12 mouse cellular contexts compared by ENCODE assay signal in genomic region chr17:35209785-35210535, GRCm38 (mm10). TPM values are rescaled to one million over a fixed set of nuclear protein-coding genes. Genes with fewer than 3 reads are reported as not detected.
DNase-seq lines count a peak whose midpoint lies in the region; ATAC-seq and TF ChIP-seq lines count a peak whose summit lies in the region.
"Had no signal": no experiment of that assay in that cellular context is flagged by ENCODE, and none has a peak within 500 bp of the region (broad histone marks: within the 10 kb centered on the region; RNA-seq: fewer than 3 reads in every experiment).

No protein-coding gene starts in this region.

- ATAC-seq in megakaryocyte progenitor cell, adult 5-6 weeks (replicated peaks; ENCODE audit: poor library complexity) = peak; percentile 65
- ATAC-seq: liver, embryonic 12.5 days had no signal

- H3K4me1 ChIP-seq in bone marrow, adult 2 months (ENCODE audit: control insufficient read depth, insufficient read depth, low read length) = peaks cover 13% of the 10 kb centered on the region

- TF ChIP-seq POLR2A in bone marrow, adult 2 months (IDR thresholded peaks at IDR 0.05; ENCODE audit: borderline replicate concordance, control insufficient read depth, low read depth, low read length) = no peak

- H3K27ac ChIP-seq in bone marrow, adult 2 months (ENCODE audit: control insufficient read depth, insufficient read depth, low read depth, low read length, poor library complexity) = peak overlapping the region; percentile 57
- H3K27ac ChIP-seq: liver, embryonic 12.5 days had no signal

- WGBS in bone marrow, adult 2 months = 13% methylated on average over 12 of the region's 12 CpGs

- DNase-seq in thymus, postnatal 25 days = peak; percentile 49
- DNase-seq in thymus, postnatal 10 days (ENCODE audit: low spot score in 2 of 2) = no peak
- DNase-seq in kidney, adult 8-10 months = no peak
- DNase-seq in cerebellum, postnatal 14 days = no peak
- DNase-seq in adrenal gland, postnatal 36 days = no peak
- DNase-seq: adrenal gland, postnatal 25 days; cerebellum, adult 18-20 months; kidney, postnatal 25 days had no signal

- no peak overlapping the region for H3K4me3 ChIP-seq in bone marrow, adult 2 months (replicated peaks; ENCODE audit: control insufficient read depth, low read depth, low read length)
- H3K4me3 ChIP-seq: liver, embryonic 12.5 days had no signal

- no peak for TF ChIP-seq CTCF in bone marrow, adult 2 months (IDR thresholded peaks at IDR 0.05; ENCODE audit: control insufficient read depth, insufficient read depth, low read length)

RNA-seq across cellular contexts. Expression of gene Lta, which starts 4.8 kb away (rescaled TPM):
- polyA plus RNA-seq in bone marrow, adult 2 months (2011; ENCODE audit: insufficient read depth, insufficient read length, low replicate concordance, missing spikeins) = 3.5 and 4.4 TPM in 2 replicates
- total RNA-seq in megakaryocyte progenitor cell, adult 5-6 weeks (2015) = not detected in 2 replicates
- not detected in 2 replicates for total RNA-seq in megakaryocyte progenitor cell, adult 5-6 weeks (2017)
- under 1 TPM; 0.36 to 0.40 TPM for total RNA-seq in adrenal gland, postnatal 36 days (2021)
- polyA plus RNA-seq: liver, embryonic 12.5 days had no signal

RNA-seq across cellular contexts. Expression of gene Tnf, which starts 8.2 kb away (rescaled TPM):
- 3.2 and 7.4 TPM in 2 replicates for polyA plus RNA-seq in bone marrow, adult 2 months (2011; ENCODE audit: insufficient read depth, insufficient read length, low replicate concordance, missing spikeins)
- 18.6 and 33.2 TPM in 2 replicates for total RNA-seq in megakaryocyte progenitor cell, adult 5-6 weeks (2015)
- 11.1 and 16.4 TPM in 2 replicates for total RNA-seq in megakaryocyte progenitor cell, adult 5-6 weeks (2017)
- total RNA-seq in adrenal gland, postnatal 36 days (2021) = under 1 TPM; 0.23 to 0.36 TPM

RNA-seq across cellular contexts. Expression of gene Gm16181, which starts 10.7 kb away (rescaled TPM):
- polyA plus RNA-seq in bone marrow, adult 2 months (2011; ENCODE audit: insufficient read depth, insufficient read length, low replicate concordance, missing spikeins) = not detected in 2 replicates
- not detected in 2 replicates for total RNA-seq in megakaryocyte progenitor cell, adult 5-6 weeks (2015)
- total RNA-seq in megakaryocyte progenitor cell, adult 5-6 weeks (2017) = not detected in 2 replicates
- total RNA-seq in adrenal gland, postnatal 36 days (2021) = not detected
- total RNA-seq: adrenal gland, postnatal 25 days; gastrocnemius, adult 8-10 months had no signal

RNA-seq across cellular contexts. Expression of gene Ltb, which starts 15.7 kb away (rescaled TPM):
- polyA plus RNA-seq in bone marrow, adult 2 months (2011; ENCODE audit: insufficient read depth, insufficient read length, low replicate concordance, missing spikeins) = 38.6 and 66.2 TPM in 2 replicates
- 0.22 and 0.81 TPM in 2 replicates for total RNA-seq in megakaryocyte progenitor cell, adult 5-6 weeks (2015)
- total RNA-seq in megakaryocyte progenitor cell, adult 5-6 weeks (2017) = 0.47 and 4.4 TPM in 2 replicates
- total RNA-seq in adrenal gland, postnatal 36 days (2021) = 1 to 10 TPM in 1 of 2 experiments, under 1 TPM in 1; 0.89 to 6.6 TPM
- total RNA-seq: gastrocnemius, adult 8-10 months had no signal

RNA-seq across cellular contexts. Expression of gene Lst1, which starts 21.7 kb away (rescaled TPM):
- 50.4 and 139 TPM in 2 replicates for polyA plus RNA-seq in bone marrow, adult 2 months (2011; ENCODE audit: insufficient read depth, insufficient read length, low replicate concordance, missing spikeins)
- 65.2 and 70.1 TPM in 2 replicates for total RNA-seq in megakaryocyte progenitor cell, adult 5-6 weeks (2015)
- total RNA-seq in megakaryocyte progenitor cell, adult 5-6 weeks (2017) = 47.2 and 99.6 TPM in 2 replicates
- 1 to 10 TPM; 4.4 to 4.8 TPM for total RNA-seq in adrenal gland, postnatal 36 days (2021)

Comparison
In these comparisons a context has a peak if more than half of its experiments do, and no peak if none do; other contexts are left out.
1. RNA of gene Tnf, which starts 8.2 kb away (total RNA-seq): 11.1 to 33.2 TPM in megakaryocyte progenitor cell, adult 5-6 weeks; 0.23 to 0.36 TPM in adrenal gland, postnatal 36 days; every median in the first group is over 4 times any median in the second.